Mouse (Mus musculus) intestine, embryonic 14.5 days (tissue): Measurements from ENCODE around the gene Srebf2. TPM values are rescaled to one million over a fixed set of nuclear protein-coding genes. Genes with fewer than 3 reads are reported as not detected.

Source experiments
- ATAC-seq: fragments of 200-750 bp; cut with Nextera tagmentation; replicated peaks from 2 replicates; pipeline ENCODE4 v1.8.0; 2017; ENCODE audit warnings: low read depth, moderate number of reproducible peaks, moderate TSS enrichment, moderate library complexity; ENCODE audit not compliant: low FRiP score, low TSS enrichment
- DNase-seq: peaks from one replicate; pipeline ENCODE4 v3.0.0-alpha.2; 2018; ENCODE audit warnings: low spot score
- H3K27ac ChIP-seq: fragments of 300-500 bp; sonication (generic); 2 replicates; pipeline ENCODE4 v1.5.1; 2014; ENCODE audit warnings: low read depth, mild to moderate bottlenecking, control low read depth
- H3K27me3 ChIP-seq: fragments of 300-500 bp; sonication (generic); replicated peaks from 2 replicates; pipeline ENCODE4 v1.6.1; 2014; ENCODE audit warnings: low read length, control low read depth; ENCODE audit not compliant: control insufficient read depth, insufficient read depth
- H3K36me3 ChIP-seq: fragments of 300-500 bp; sonication (generic); 2 replicates; pipeline ENCODE4 v1.6.1; 2014; ENCODE audit warnings: low read length, control low read depth; ENCODE audit not compliant: control insufficient read depth, insufficient read depth
- H3K4me1 ChIP-seq: fragments of 300-500 bp; sonication (generic); replicated peaks from 2 replicates; pipeline ENCODE4 v1.6.1; 2014; ENCODE audit warnings: low read length, control low read depth, mixed read lengths; ENCODE audit not compliant: control insufficient read depth, insufficient read depth
- H3K4me2 ChIP-seq: fragments of 300-500 bp; sonication (generic); 2 replicates; pipeline ENCODE4 v1.6.1; 2014; ENCODE audit warnings: low read length
- H3K4me3 ChIP-seq: fragments of 300-500 bp; sonication (generic); 2 replicates; pipeline ENCODE4 v1.5.1; 2014; ENCODE audit warnings: low read depth, low read length, control low read depth, mixed read lengths
- H3K9ac ChIP-seq: fragments of 300-500 bp; sonication (generic); 2 replicates; pipeline ENCODE4 v1.6.1; 2014; ENCODE audit warnings: mild to moderate bottlenecking, low read length
- H3K9me3 ChIP-seq: fragments of 300-500 bp; sonication (generic); 2 replicates; pipeline ENCODE4 v1.6.1; 2016; ENCODE audit warnings: low read length, control low read depth; ENCODE audit not compliant: control insufficient read depth
- WGBS: fragments of 180-500 bp; shearing (Covaris S2); extraction: QIAGEN DNeasy Blood & Tissue Kit; methylation state at CpG from one replicate; pipeline ENCODE4 v1.1.7; 2014; 5-methylcytosine and 5-hydroxymethylcytosine counted together
- polyA plus RNA-seq: library from polyadenylated mRNA; unstranded; fragments of >200 nt; fragmentation: Nextera tagmentation; extraction: Ambion mirVana; gene quantifications from 2 replicates; pipeline ENCODE4 v1.2.1, GENCODE M21; 2014

The Srebf2 gene
- polyA plus RNA-seq, 1 experiment from 2014 or later, result 144 TPM

DNA sequence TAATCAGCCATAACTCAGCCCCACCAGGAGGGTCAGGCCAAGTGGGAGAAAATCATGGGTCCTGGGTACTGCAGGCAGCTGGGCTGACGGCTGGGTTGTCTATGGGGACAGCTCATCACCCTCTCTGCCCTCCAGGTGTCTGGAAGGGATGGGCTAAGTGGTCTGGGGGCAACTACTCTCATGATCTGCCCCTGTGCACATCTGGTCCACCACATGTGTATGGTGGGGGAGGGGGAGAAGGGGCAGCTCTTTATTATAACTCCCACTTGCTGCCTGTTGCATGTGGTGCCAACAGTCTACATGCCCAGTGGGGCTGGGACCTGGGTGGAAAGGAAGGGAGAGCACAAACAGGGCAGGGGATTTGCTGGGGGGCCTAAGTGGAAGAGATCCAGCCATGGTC is 63.8 kb downstream of the Srebf2 start:
- Histone ChIP-seq H3K27ac (no peak overlapping the region), H3K27me3 (peaks cover 94% of the 10 kb centered on the region), H3K9me3 (no peaks in the 10 kb centered on the region), H3K4me3 (no peak overlapping the region), H3K9ac (no peak overlapping the region), H3K4me2 (no peak overlapping the region), H3K36me3 (peaks cover 8% of the 10 kb centered on the region), H3K4me1 (peaks cover 14% of the 10 kb centered on the region)
- ATAC-seq (no peak), DNase-seq (no peak)
- WGBS, result 59% methylated on average over 1 of the region's 1 CpGs

GRCm38 (mm10) chr15:82211281-82211680 is 64.3 kb downstream of the Srebf2 start:
- no peak for ATAC-seq
- DNase-seq, result no peak
- 4% methylated on average over 11 of the region's 11 CpGs for WGBS

GRCm38 (mm10) chr15:82211911-82212751 is 65.2 kb downstream of the Srebf2 start:
- Histone ChIP-seq H3K9me3 (no peaks in the 10 kb centered on the region), H3K4me1 (peaks cover 11% of the 10 kb centered on the region), H3K27me3 (peaks cover 94% of the 10 kb centered on the region), H3K9ac (peak overlapping the region; percentile 20), H3K36me3 (no peaks in the 10 kb centered on the region), H3K27ac (no peak overlapping the region), H3K4me3 (peak overlapping the region; percentile 38), H3K4me2 (peak overlapping the region; percentile 73)
- WGBS, result under 1% methylated on average over 110 of the region's 112 CpGs
- DNase-seq (peak; percentile 71), ATAC-seq (peak; percentile 47; the same call in 1 of the 2 replicates)

More at GRCm38 (mm10) chr15:82211281-82211680, 64.3 kb downstream of the Srebf2 start:
- Histone ChIP-seq H3K4me3 (peak overlapping the region; percentile 10; the same call in 1 of the 2 replicates), H3K9me3 (no peaks in the 10 kb centered on the region), H3K4me2 (peak overlapping the region; percentile 73), H3K27me3 (peaks cover 94% of the 10 kb centered on the region), H3K4me1 (peaks cover 11% of the 10 kb centered on the region), H3K27ac (no peak overlapping the region), H3K36me3 (peaks cover 3% of the 10 kb centered on the region; the same call in 1 of the 2 replicates), H3K9ac (no peak overlapping the region)

DNA sequence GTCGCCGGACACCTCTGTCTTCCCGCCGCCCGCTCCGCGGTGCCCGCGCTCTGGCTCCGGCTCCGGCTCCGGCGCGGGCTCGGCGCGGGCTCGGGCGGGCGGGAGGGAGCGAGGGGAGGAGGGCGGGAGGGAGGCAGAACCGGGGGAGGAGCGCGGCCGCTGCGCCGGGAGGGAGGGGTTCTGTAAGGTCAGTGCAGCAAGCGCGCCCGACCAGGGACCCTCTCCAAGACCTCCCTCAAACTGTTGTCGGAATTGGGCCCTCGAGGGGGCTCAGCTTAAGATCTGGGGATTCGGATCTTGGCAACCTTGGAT is 65.7 kb downstream of the Srebf2 start, which contains the start of gene Shisa8:
TSS of gene Shisa8 (minus strand) at position 64 of the 312 bp plus-strand sequence.
- Histone ChIP-seq H3K4me2 (peak within 1 kb of the TSS; percentile 73), H3K9me3 (no peaks in the 10 kb centered on the region), H3K4me3 (peak within 1 kb of the TSS; percentile 38), H3K27me3 (peaks cover 90% of the 10 kb centered on the region), H3K9ac (peak within 1 kb of the TSS; percentile 20), H3K36me3 (no peaks in the 10 kb centered on the region), H3K4me1 (peaks cover 11% of the 10 kb centered on the region), H3K27ac (no peak within 1 kb of the TSS)
- ATAC-seq, result no peak
- 0% methylated on average over 15 of the region's 34 CpGs for WGBS
- DNase-seq, result no peak

GRCm38 (mm10) chr15:82213222-82213621 is 66.2 kb downstream of the Srebf2 start:
- Histone ChIP-seq H3K27me3 (peaks cover 84% of the 10 kb centered on the region), H3K4me2 (no peak overlapping the region), H3K4me1 (peaks cover 11% of the 10 kb centered on the region), H3K9ac (no peak overlapping the region), H3K4me3 (no peak overlapping the region), H3K27ac (no peak overlapping the region), H3K9me3 (no peaks in the 10 kb centered on the region), H3K36me3 (no peaks in the 10 kb centered on the region)
- DNase-seq (no peak), ATAC-seq (no peak)
- 21% methylated on average over 4 of the region's 4 CpGs for WGBS

- Histone ChIP-seq H3K27me3 (peaks cover 66% of the 10 kb centered on the region), H3K4me2 (no peak overlapping the region), H3K4me3 (no peak overlapping the region), H3K9me3 (no peaks in the 10 kb centered on the region), H3K9ac (no peak overlapping the region), H3K27ac (no peak overlapping the region), H3K36me3 (no peaks in the 10 kb centered on the region), H3K4me1 (peaks cover 11% of the 10 kb centered on the region)
- 46% methylated on average over 11 of the region's 11 CpGs for WGBS
- no peak for ATAC-seq
- DNase-seq, result no peak
Observed at GRCm38 (mm10) chr15:82215332-82216046, 68.5 kb downstream of the Srebf2 start.

GRCm38 (mm10) chr15:82216142-82216827 is 69.3 kb downstream of the Srebf2 start:
- Histone ChIP-seq H3K9me3 (no peaks in the 10 kb centered on the region), H3K4me1 (peaks cover 11% of the 10 kb centered on the region), H3K27me3 (peaks cover 58% of the 10 kb centered on the region), H3K36me3 (no peaks in the 10 kb centered on the region), H3K9ac (no peak overlapping the region), H3K27ac (no peak overlapping the region), H3K4me2 (no peak overlapping the region), H3K4me3 (no peak overlapping the region)
- no peak for ATAC-seq
- no peak for DNase-seq
- 51% methylated on average over 20 of the region's 20 CpGs for WGBS

DNA sequence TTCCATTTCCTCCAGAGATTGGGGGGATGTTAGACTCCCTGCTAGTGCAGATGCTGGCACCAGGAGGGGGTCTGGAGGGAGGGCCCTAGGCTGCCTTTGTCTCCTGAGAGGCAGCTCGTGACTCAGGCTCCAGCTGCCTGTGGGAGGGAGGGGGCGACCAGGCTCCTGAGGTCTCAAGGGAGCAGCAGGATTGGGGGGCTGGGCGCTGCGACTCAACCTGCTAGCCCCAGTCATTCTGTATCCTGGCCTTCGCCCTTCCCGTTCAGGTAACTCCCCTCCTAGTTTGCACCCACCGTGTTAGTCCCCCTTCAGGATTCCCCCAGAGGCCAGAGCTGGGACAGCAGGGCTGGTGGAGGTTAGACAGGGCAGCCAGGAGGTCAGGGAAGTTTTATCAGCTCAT is 70.1 kb downstream of the Srebf2 start:
- Histone ChIP-seq H3K9me3 (no peaks in the 10 kb centered on the region), H3K9ac (no peak overlapping the region), H3K4me1 (peaks cover 5% of the 10 kb centered on the region), H3K27ac (no peak overlapping the region), H3K27me3 (peaks cover 50% of the 10 kb centered on the region), H3K4me3 (no peak overlapping the region), H3K4me2 (no peak overlapping the region), H3K36me3 (no peaks in the 10 kb centered on the region)
- ATAC-seq (no peak), DNase-seq (no peak)
- WGBS, result 23% methylated on average over 7 of the region's 7 CpGs
